12 mouse cellular contexts compared by ENCODE assay signal in genomic region chr14:48155153-48155552, GRCm38 (mm10).
"Had no signal": no experiment of that assay in that cellular context is flagged by ENCODE, and none has a peak within 500 bp of the region (broad histone marks: within the 10 kb centered on the region; RNA-seq: fewer than 3 reads in every experiment).

No protein-coding gene starts in this region.

- H3K36me3 ChIP-seq: intestine, embryonic 15.5 days; liver, embryonic 15.5 days; lung, embryonic 15.5 days; midbrain, embryonic 13.5 days; neural tube, embryonic 15.5 days had no signal

- DNase-seq: kidney, adult 2 months; kidney, postnatal 25 days; right cerebral cortex, adult 18-20 months; right cerebral cortex, postnatal 25 days had no signal

- H3K27ac ChIP-seq: intestine, embryonic 15.5 days; left cerebral cortex, adult 2 months; liver, embryonic 15.5 days; lung, embryonic 15.5 days; midbrain, embryonic 13.5 days; neural tube, embryonic 15.5 days had no signal

- H3K4me3 ChIP-seq: intestine, embryonic 15.5 days; left cerebral cortex, adult 2 months; liver, embryonic 15.5 days; lung, embryonic 15.5 days; midbrain, embryonic 13.5 days; myocyte; neural tube, embryonic 15.5 days had no signal

- H3K4me1 ChIP-seq: liver, embryonic 15.5 days had no signal

- H3K4me2 ChIP-seq: intestine, embryonic 15.5 days; liver, embryonic 11.5 days; liver, embryonic 15.5 days; lung, embryonic 15.5 days; midbrain, embryonic 13.5 days; neural tube, embryonic 15.5 days had no signal

- ATAC-seq: intestine, embryonic 15.5 days; midbrain, embryonic 13.5 days had no signal

- H3K9ac ChIP-seq: intestine, embryonic 15.5 days; liver, embryonic 15.5 days; lung, embryonic 15.5 days; midbrain, embryonic 13.5 days; neural tube, embryonic 15.5 days had no signal

- H3K9me3 ChIP-seq: intestine, embryonic 15.5 days; liver, embryonic 15.5 days; lung, embryonic 15.5 days; neural tube, embryonic 15.5 days had no signal

- H3K27me3 ChIP-seq: intestine, embryonic 15.5 days; liver, embryonic 15.5 days; lung, embryonic 15.5 days; midbrain, embryonic 13.5 days; neural tube, embryonic 15.5 days had no signal
